Mouse (Mus musculus): Measurements from ENCODE around the gene Toporsl. TPM values are rescaled to one million over a fixed set of nuclear protein-coding genes. Genes with fewer than 3 reads are reported as not detected.

Gene Toporsl
- polyA plus RNA-seq (2017; shearing (Covaris generic)), result not detected

GRCm38 (mm10) chr4:52595927-52596326 is at the start of gene Toporsl:
Toporsl (plus strand) TSS chr4:52596274.

Other genes with a start within 250 kb of the Toporsl start
- gene Smc2, start 157.0 kb upstream of the Toporsl start, polyA plus RNA-seq (2017; shearing (Covaris generic)), result 64.5 TPM
- not detected for gene Vma21-ps, start 99.0 kb upstream of the Toporsl start, polyA plus RNA-seq (2017; shearing (Covaris generic))
- gene Olfr275, start 218.3 kb downstream of the Toporsl start, polyA plus RNA-seq (2017; shearing (Covaris generic)), result not detected